Mouse (Mus musculus) hindbrain, embryonic 14.5 days (tissue): ENCODE data around the gene Gpr155. TPM values are rescaled to one million over a fixed set of nuclear protein-coding genes. Genes with fewer than 3 reads are reported as not detected.

ENCODE experiments used
- ATAC-seq: fragments of 200-750 bp; cut with Nextera tagmentation; 2 replicates; pipeline ENCODE4 v1.8.0; 2017; ENCODE audit warnings: moderate number of reproducible peaks, mild to moderate bottlenecking, moderate TSS enrichment, moderate library complexity; ENCODE audit not compliant: low FRiP score
- DNase-seq: peaks from one replicate; pipeline ENCODE4 v3.0.0-alpha.2; 2015; ENCODE audit warnings: low spot score
- H3K27ac ChIP-seq: fragments of 300-500 bp; sonication (generic); 2 replicates; pipeline ENCODE4 v1.5.1; 2014; ENCODE audit warnings: mild to moderate bottlenecking, moderate library complexity
- H3K27me3 ChIP-seq: fragments of 300-500 bp; sonication (generic); 2 replicates; pipeline ENCODE4 v1.6.1; 2014; ENCODE audit warnings: mild to moderate bottlenecking, low read length, mixed read lengths; ENCODE audit not compliant: control insufficient read depth, insufficient read depth
- H3K36me3 ChIP-seq: fragments of 300-500 bp; sonication (generic); replicated peaks from 2 replicates; pipeline ENCODE4 v1.6.1; 2014; ENCODE audit not compliant: control insufficient read depth, insufficient read depth
- H3K4me1 ChIP-seq: fragments of 300-500 bp; sonication (generic); replicated peaks from 2 replicates; pipeline ENCODE4 v1.6.1; 2014; ENCODE audit warnings: antibody characterized with exemption, low read length, mixed read lengths; ENCODE audit not compliant: control insufficient read depth, insufficient read depth
- H3K4me2 ChIP-seq: fragments of 300-500 bp; sonication (generic); replicated peaks from 2 replicates; pipeline ENCODE4 v1.6.1; 2014; ENCODE audit warnings: mild to moderate bottlenecking, moderate library complexity
- H3K4me3 ChIP-seq: fragments of 300-500 bp; sonication (generic); replicated peaks from 2 replicates; pipeline ENCODE4 v1.5.1; 2014; ENCODE audit warnings: mild to moderate bottlenecking, low read length
- H3K9ac ChIP-seq: fragments of 300-500 bp; sonication (generic); 2 replicates; pipeline ENCODE4 v1.6.1; 2014
- H3K9me3 ChIP-seq: fragments of 300-500 bp; sonication (generic); 2 replicates; pipeline ENCODE4 v1.6.1; 2016; ENCODE audit warnings: low read length; ENCODE audit not compliant: control insufficient read depth
- WGBS: fragments of 180-500 bp; shearing (Covaris S2); extraction: QIAGEN DNeasy Blood & Tissue Kit; methylation state at CpG from one replicate; pipeline ENCODE4 v1.1.7; 2014; 5-methylcytosine and 5-hydroxymethylcytosine counted together
- polyA plus RNA-seq: library from polyadenylated mRNA; unstranded; fragments of >200 nt; fragmentation: Nextera tagmentation; extraction: Ambion mirVana; gene quantifications from 2 replicates; pipeline ENCODE4 v1.2.1, GENCODE M21; 2014

Gpr155 gene
- polyA plus RNA-seq, 1 experiment from 2014 or later, result 15.2 TPM

GRCm38 (mm10) chr2:73319218-73319617, 67.2 kb downstream of the Gpr155 start:
- H3K27me3 ChIP-seq, result no peaks in the 10 kb centered on the region
- H3K9ac ChIP-seq, result no peak overlapping the region
- no peaks in the 10 kb centered on the region for H3K9me3 ChIP-seq
- DNase-seq, result no peak
- WGBS, result 92% methylated on average over 5 of the region's 5 CpGs
- H3K4me1 ChIP-seq, result no peaks in the 10 kb centered on the region
- no peak overlapping the region for H3K4me3 ChIP-seq
- ATAC-seq, result no peak
- peaks cover 6% of the 10 kb centered on the region; the same call in 1 of the 2 replicates for H3K36me3 ChIP-seq
- no peak overlapping the region for H3K27ac ChIP-seq
- no peak overlapping the region for H3K4me2 ChIP-seq

- WGBS, result 94% methylated on average over 9 of the region's 9 CpGs
Observed at GRCm38 (mm10) chr2:73317426-73317825, 68.9 kb downstream of the Gpr155 start.

DNA sequence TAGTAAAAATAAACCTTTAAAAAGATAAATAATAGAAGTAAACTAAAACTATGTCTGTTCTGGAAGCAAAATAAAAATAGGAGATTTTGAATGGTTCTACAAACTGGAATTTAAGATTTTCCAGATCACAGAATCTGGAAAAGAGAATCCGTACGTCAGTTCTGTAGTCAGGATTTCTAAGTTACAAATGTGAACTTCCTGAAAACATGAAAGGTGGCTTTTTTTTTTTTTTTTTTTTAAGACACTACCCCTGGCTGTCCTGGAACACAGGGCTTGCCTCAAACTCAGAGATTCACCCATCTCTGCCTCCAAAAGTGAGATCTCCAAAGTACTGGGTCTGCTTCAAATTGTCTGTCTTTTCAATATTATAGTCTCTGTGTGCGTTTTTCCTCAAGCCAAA, 72.1 kb downstream of the Gpr155 start:
- Histone ChIP-seq H3K4me1 (peaks cover 9% of the 10 kb centered on the region), H3K36me3 (peaks cover 15% of the 10 kb centered on the region), H3K4me2 (no peak overlapping the region), H3K27me3 (no peaks in the 10 kb centered on the region), H3K27ac (no peak overlapping the region), H3K9me3 (no peaks in the 10 kb centered on the region), H3K9ac (no peak overlapping the region), H3K4me3 (no peak overlapping the region)
- 97% methylated on average over 3 of the region's 3 CpGs for WGBS
- DNase-seq (no peak), ATAC-seq (no peak)

More at GRCm38 (mm10) chr2:73317426-73317825, 68.9 kb downstream of the Gpr155 start:
- Histone ChIP-seq H3K9me3 (no peaks in the 10 kb centered on the region), H3K9ac (no peak overlapping the region), H3K4me3 (no peak overlapping the region), H3K27ac (no peak overlapping the region), H3K4me1 (no peaks in the 10 kb centered on the region), H3K27me3 (no peaks in the 10 kb centered on the region), H3K4me2 (no peak overlapping the region), H3K36me3 (peaks cover 6% of the 10 kb centered on the region; the same call in 1 of the 2 replicates)
- DNase-seq (no peak), ATAC-seq (no peak)

DNA sequence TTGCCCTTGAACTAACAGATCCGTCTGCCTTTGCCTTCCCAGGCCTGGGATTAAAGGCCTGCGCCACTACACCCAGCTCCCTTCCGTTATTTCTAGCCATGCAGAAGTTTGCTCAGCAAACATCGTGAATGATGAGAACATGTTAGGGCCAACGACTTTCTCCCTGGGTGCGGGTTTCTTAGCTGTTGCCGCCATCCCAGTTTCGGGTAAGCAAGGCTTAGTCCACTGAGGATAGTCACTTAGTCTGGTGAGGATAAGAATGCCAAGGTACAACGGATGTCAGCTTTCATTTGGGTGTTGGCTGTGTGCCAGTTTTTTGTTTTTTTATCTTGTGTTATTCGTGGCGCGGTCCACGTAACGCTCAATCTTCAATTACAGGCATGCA, 73.3 kb downstream of the Gpr155 start:
- H3K4me1 ChIP-seq, result peaks cover 9% of the 10 kb centered on the region
- WGBS, result 43% methylated on average over 14 of the region's 14 CpGs
- DNase-seq (no peak), ATAC-seq (peak; percentile 28; the same call in 1 of the 2 replicates)
- no peaks in the 10 kb centered on the region for H3K9me3 ChIP-seq
- H3K9ac ChIP-seq, result peak overlapping the region; percentile 64
- H3K4me3 ChIP-seq, result peak overlapping the region; percentile 80
- peak overlapping the region; percentile 49 for H3K4me2 ChIP-seq
- H3K27ac ChIP-seq, result peak overlapping the region; percentile 79
- peaks cover 20% of the 10 kb centered on the region for H3K36me3 ChIP-seq
- no peaks in the 10 kb centered on the region for H3K27me3 ChIP-seq

DNA sequence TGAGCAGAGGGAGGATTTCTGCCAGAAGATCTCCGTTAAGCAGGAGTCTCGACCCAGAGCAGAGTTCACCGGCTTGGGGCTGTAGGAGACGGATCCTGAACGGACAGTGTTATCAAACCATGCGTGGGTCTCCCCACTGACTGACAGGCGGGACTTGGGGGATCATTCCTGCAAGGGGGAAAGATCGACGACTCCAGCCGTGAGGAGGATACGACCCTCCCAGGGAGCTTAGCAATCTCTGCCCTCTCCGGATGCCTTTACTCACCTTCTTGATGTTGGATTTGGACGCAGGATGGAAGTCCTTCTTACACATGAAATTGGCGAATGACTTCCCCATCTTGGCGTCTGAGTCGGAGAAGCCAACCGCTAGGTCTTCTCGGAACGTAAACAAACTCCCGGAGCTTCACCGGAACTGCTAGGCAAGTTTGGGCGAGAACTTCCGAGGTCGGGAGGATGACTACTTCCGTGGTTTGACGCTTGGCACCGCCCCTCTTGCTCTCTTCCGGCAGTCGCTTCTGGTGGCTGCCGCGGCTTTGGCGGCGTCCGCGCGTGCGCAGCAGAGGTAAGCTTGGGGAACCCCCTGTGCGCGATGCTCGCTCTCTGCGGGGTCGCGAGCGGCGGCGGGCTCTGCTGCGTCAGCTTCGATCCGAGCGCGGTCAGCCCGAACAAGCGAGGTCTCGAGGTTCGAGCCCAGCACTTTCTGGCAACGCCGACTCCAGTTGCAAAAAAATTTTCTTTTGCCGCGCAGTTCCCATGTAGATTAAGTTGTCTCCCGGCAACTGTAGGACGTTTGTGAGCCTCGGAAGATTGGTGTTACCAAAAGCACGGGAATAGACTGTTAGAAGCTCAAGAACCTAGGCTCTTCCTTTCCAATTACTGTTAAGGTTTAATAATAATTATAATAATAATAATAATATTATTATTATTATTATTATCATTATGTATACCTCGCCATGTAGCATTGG, 73.9 kb downstream of the Gpr155 start, which contains the start of the genes Scrn3 and Cir1:
TSS of gene Scrn3 (plus strand) at position 450 of the 965 bp plus-strand sequence.
TSS of gene Cir1 (minus strand) at position 550 of the 965 bp plus-strand sequence.
- H3K9ac ChIP-seq, result peak within 1 kb of the TSS; percentile 76
- peaks cover 9% of the 10 kb centered on the region for H3K4me1 ChIP-seq
- peak within 1 kb of the TSS; percentile 79 for H3K27ac ChIP-seq
- ATAC-seq, result peak; percentile 97
- WGBS, result under 1% methylated on average over 64 of the region's 64 CpGs
- peak; percentile 98 for DNase-seq
- peaks cover 24% of the 10 kb centered on the region for H3K36me3 ChIP-seq
- H3K27me3 ChIP-seq, result no peaks in the 10 kb centered on the region
- H3K4me3 ChIP-seq, result peak within 1 kb of the TSS; percentile 80
- H3K4me2 ChIP-seq, result peak within 1 kb of the TSS; percentile 89
- no peaks in the 10 kb centered on the region for H3K9me3 ChIP-seq

GRCm38 (mm10) chr2:73306006-73306405, 80.4 kb downstream of the Gpr155 start:
- H3K27ac ChIP-seq, result no peak overlapping the region
- DNase-seq (no peak), ATAC-seq (no peak)
- H3K27me3 ChIP-seq, result no peaks in the 10 kb centered on the region
- no peak overlapping the region for H3K4me3 ChIP-seq
- H3K9me3 ChIP-seq, result no peaks in the 10 kb centered on the region
- H3K9ac ChIP-seq, result no peak overlapping the region
- WGBS, result 87% methylated on average over 7 of the region's 7 CpGs
- H3K4me2 ChIP-seq, result no peak overlapping the region
- no peaks in the 10 kb centered on the region for H3K4me1 ChIP-seq
- peaks cover 82% of the 10 kb centered on the region for H3K36me3 ChIP-seq

DNA sequence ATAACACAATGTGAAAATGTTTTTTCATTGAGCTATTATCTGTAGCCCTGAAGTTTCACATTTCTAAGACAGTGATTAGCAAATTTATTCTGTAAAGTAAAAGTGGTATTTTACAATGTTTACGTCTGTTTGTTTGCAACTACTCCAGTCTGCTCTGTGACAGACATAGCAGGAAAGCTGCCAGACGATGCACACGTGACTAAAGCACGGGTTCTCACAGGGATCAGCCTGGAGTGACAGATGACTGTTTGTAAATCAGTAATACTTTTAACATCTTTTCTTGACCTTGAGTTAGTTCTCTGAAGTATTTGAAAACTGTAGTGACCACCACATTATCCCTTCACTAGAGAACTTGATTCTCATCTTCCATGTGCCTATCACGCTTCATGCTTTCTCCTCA, 81.9 kb downstream of the Gpr155 start:
- Histone ChIP-seq H3K27ac (no peak overlapping the region), H3K36me3 (peaks cover 76% of the 10 kb centered on the region), H3K27me3 (no peaks in the 10 kb centered on the region), H3K4me2 (no peak overlapping the region), H3K9ac (no peak overlapping the region), H3K4me1 (no peaks in the 10 kb centered on the region), H3K4me3 (no peak overlapping the region), H3K9me3 (no peaks in the 10 kb centered on the region)
- DNase-seq, result no peak
- 97% methylated on average over 5 of the region's 5 CpGs for WGBS
- no peak for ATAC-seq

DNA sequence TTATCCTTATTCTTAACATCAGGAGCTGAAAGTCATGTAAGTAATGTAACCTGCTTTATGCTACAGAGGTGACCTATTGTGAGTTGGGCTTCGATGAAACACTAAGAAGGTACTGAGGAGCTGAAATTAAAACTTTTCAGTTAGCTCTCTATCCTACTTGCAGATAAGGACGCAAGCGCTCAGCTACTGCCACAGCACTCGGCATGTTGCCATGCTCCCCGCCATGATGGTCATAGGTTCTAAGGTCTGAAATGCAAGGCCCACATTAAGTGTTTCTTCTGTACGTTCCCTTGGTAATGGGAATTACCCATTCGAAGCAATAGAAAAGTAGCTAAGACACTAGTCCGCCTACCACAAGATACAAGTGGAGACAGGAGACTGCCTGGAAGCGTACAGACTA, 83.7 kb downstream of the Gpr155 start:
- Histone ChIP-seq H3K4me3 (no peak overlapping the region), H3K4me1 (no peaks in the 10 kb centered on the region), H3K9me3 (no peaks in the 10 kb centered on the region), H3K27me3 (no peaks in the 10 kb centered on the region), H3K9ac (no peak overlapping the region), H3K27ac (no peak overlapping the region), H3K36me3 (peaks cover 66% of the 10 kb centered on the region), H3K4me2 (no peak overlapping the region)
- no peak for ATAC-seq
- no peak for DNase-seq
- 95% methylated on average over 9 of the region's 9 CpGs for WGBS

DNA sequence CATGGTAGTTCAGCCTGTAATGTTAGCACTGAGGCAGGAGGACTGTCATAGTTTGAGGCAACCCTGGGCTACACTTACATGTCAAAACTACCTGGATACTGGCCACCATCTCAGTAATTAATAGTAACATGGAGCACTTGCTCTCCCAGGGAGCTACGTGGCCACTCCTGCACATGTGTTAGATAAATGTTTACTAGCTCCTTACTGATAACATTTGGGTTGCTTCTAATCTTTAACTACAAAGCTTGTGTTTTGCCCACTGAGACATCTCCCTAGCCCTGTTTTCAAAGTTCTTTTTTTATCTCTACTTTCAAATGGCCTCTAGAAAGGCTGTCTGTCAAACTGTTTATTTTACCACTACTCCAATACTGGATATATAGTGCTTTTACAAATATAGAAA, 84.4 kb downstream of the Gpr155 start:
- DNase-seq, result no peak
- Histone ChIP-seq H3K9ac (no peak overlapping the region), H3K4me1 (no peaks in the 10 kb centered on the region), H3K27ac (no peak overlapping the region), H3K9me3 (no peaks in the 10 kb centered on the region), H3K36me3 (peaks cover 59% of the 10 kb centered on the region), H3K4me3 (no peak overlapping the region), H3K4me2 (no peak overlapping the region), H3K27me3 (no peaks in the 10 kb centered on the region)
- no peak for ATAC-seq
- 83% methylated on average over 1 of the region's 1 CpGs for WGBS
